Mouse (Mus musculus) ES-Bruce4 (cell line): ENCODE results near the gene Brsk1.

ENCODE experiments used
- CTCF ChIP-seq: IDR thresholded peaks from one replicate; pipeline ENCODE4 v1.8.1; 2011; ENCODE audit warnings: low read depth, low read length
- EP300 ChIP-seq: IDR thresholded peaks from 2 replicates; pipeline ENCODE4 v1.6.1; 2011; ENCODE audit warnings: low read depth, low read length; ENCODE audit not compliant: insufficient read depth
- POLR2A ChIP-seq: IDR thresholded peaks from one replicate; pipeline ENCODE4 v1.8.1; 2011; ENCODE audit warnings: low read length; ENCODE audit not compliant: insufficient read depth

GRCm38 (mm10) chr7:4741151-4741550 is 50.7 kb downstream of the Brsk1 start:
- TF ChIP-seq CTCF (no peak), POLR2A (no peak), EP300 (0 out of 2 replicates have a peak, but pooled peaks have one; percentile 21)
